ENCODE assay signal across 10 mouse cellular contexts in the genomic region with DNA sequence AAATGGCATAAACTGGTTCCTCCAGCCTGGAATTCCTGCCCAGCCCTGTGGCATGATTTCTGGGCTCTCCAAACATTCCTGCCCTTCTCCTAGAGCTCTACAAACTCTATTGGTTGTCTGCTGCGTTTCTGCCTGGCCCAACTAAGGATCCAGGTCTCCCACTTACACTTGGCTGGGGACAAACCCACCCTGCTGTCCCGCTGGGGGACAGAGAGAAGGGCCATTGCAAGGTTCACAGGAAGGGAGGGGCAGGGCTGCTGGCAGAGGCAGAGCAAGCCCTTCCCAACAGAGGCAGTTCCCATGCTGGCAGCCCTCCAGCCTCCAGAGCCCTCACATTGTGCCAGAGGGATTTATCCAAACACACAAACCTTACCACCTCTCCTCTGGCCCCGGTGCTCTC. TPM values are rescaled to one million over a fixed set of nuclear protein-coding genes. Genes with fewer than 3 reads are reported as not detected.
DNase-seq lines count a peak whose midpoint lies in the region; ATAC-seq and TF ChIP-seq lines count a peak whose summit lies in the region.
"Had no signal": no experiment of that assay in that cellular context is flagged by ENCODE, and none has a peak within 500 bp of the region (broad histone marks: within the 10 kb centered on the region; RNA-seq: fewer than 3 reads in every experiment).

No protein-coding gene starts in this region.

- H3K4me3 ChIP-seq in heart, adult 2 months, result no peak overlapping the region; the same call in 1 of the 2 replicates
- H3K4me3 ChIP-seq in heart, embryonic 11.5 days (ENCODE audit: low read depth, low read length), result no peak overlapping the region
- 0 out of 2 replicates have a peak overlapping the region, but pooled peaks have one; percentile 4 for H3K4me3 ChIP-seq in E14TG2a.4 (replicated peaks; ENCODE audit: low read length)
- H3K4me3 ChIP-seq: embryonic facial prominence, embryonic 12.5 days had no signal

- H3K27ac ChIP-seq in heart, adult 2 months, result peak overlapping the region; percentile 78
- no peak overlapping the region for H3K27ac ChIP-seq in heart, embryonic 11.5 days (ENCODE audit: low read depth, low read length)
- H3K27ac ChIP-seq: embryonic facial prominence, embryonic 12.5 days; macrophage had no signal

- H3K27me3 ChIP-seq in heart, adult 2 months (ENCODE audit: control insufficient read depth, insufficient read depth, low read length), result no peaks in the 10 kb centered on the region
- peaks cover 44% of the 10 kb centered on the region for H3K27me3 ChIP-seq in heart, embryonic 11.5 days (ENCODE audit: control insufficient read depth, insufficient read depth, low read length)
- peaks cover 70% of the 10 kb centered on the region for H3K27me3 ChIP-seq in E14TG2a.4 (ENCODE audit: insufficient read depth, low read length)

- no peak for TF ChIP-seq EP300 in heart, adult 2 months (IDR thresholded peaks at IDR 0.05; ENCODE audit: insufficient read depth, low read depth, low read length)

- peak; percentile 77 to 83 for DNase-seq in heart, adult 2 months
- peak; percentile 84 for DNase-seq in cerebellum, adult 9-10 months
- DNase-seq in heart, postnatal 36 days, result peak; percentile 71 to 72
- DNase-seq in lung, postnatal 4 days, result peak; percentile 85 to 93
- DNase-seq in thymus, postnatal 10 days (ENCODE audit: low spot score in 2 of 2), result no peak

- intact Hi-C loops in heart, adult 2 months (cut with DNase I), result no loop called here
- intact Hi-C loops in heart, postnatal 36 days (cut with DNase I), result loop anchor here (5.0 kb wide), 2 partner anchors 65 to 80 kb away; no protein-coding TSS in a partner anchor

- no peak overlapping the region for H3K4me2 ChIP-seq in heart, embryonic 11.5 days
- H3K4me2 ChIP-seq: embryonic facial prominence, embryonic 12.5 days had no signal

- peaks cover 29% of the 10 kb centered on the region for H3K4me1 ChIP-seq in heart, adult 2 months (ENCODE audit: control insufficient read depth, insufficient read depth, low read length)
- peaks cover 28% of the 10 kb centered on the region for H3K4me1 ChIP-seq in heart, embryonic 11.5 days (ENCODE audit: control insufficient read depth, insufficient read depth, low read length)
- peaks cover 68% of the 10 kb centered on the region for H3K4me1 ChIP-seq in E14TG2a.4 (replicated peaks; ENCODE audit: low read depth, low read length)

- H3K79me2 ChIP-seq in heart, adult 2 months (replicated peaks; ENCODE audit: control insufficient read depth, insufficient read depth, low read length), result no peaks in the 10 kb centered on the region

- no peaks in the 10 kb centered on the region for H3K9me3 ChIP-seq in heart, embryonic 11.5 days (replicated peaks; ENCODE audit: control insufficient read depth, low read length)
- no peaks in the 10 kb centered on the region for H3K9me3 ChIP-seq in E14TG2a.4 (ENCODE audit: low read length)
- H3K9me3 ChIP-seq: embryonic facial prominence, embryonic 12.5 days had no signal

- no peak for TF ChIP-seq POLR2A in heart, adult 2 months (IDR thresholded peaks at IDR 0.05; ENCODE audit: insufficient read depth, low read depth, low read length)

- H3K36me3 ChIP-seq in heart, adult 2 months (ENCODE audit: control insufficient read depth, insufficient read depth, low read length), result no peaks in the 10 kb centered on the region
- H3K36me3 ChIP-seq in heart, embryonic 11.5 days (ENCODE audit: control insufficient read depth, insufficient read depth, low read length), result no peaks in the 10 kb centered on the region
- H3K36me3 ChIP-seq in E14TG2a.4 (ENCODE audit: insufficient read depth, low read length), result no peaks in the 10 kb centered on the region
- H3K36me3 ChIP-seq: embryonic facial prominence, embryonic 12.5 days had no signal

- no peak for ATAC-seq in heart, embryonic 11.5 days (replicated peaks; ENCODE audit: insufficient number of reproducible peaks, low FRiP score, low TSS enrichment)
- no peak for ATAC-seq in megakaryocyte, adult 5-6 weeks (ENCODE audit: poor library complexity, severe bottlenecking)

- H3K9ac ChIP-seq in heart, adult 2 months (ENCODE audit: low read depth, low read length), result no peak overlapping the region
- no peak overlapping the region for H3K9ac ChIP-seq in heart, embryonic 11.5 days (ENCODE audit: low read depth, low read length)
- H3K9ac ChIP-seq: embryonic facial prominence, embryonic 12.5 days had no signal

- WGBS in heart, adult 2 months, result 9% methylated on average over 3 of the region's 3 CpGs
- WGBS in heart, embryonic 11.5 days (ENCODE audit: insufficient replicate concordance), result 26% methylated on average over 3 of the region's 3 CpGs

- no peak for TF ChIP-seq CTCF in heart, adult 2 months (IDR thresholded peaks at IDR 0.05)
- no peak for TF ChIP-seq CTCF in E14TG2a.4 (conservative IDR thresholded peaks at IDR 0.05; ENCODE audit: low read length)

RNA-seq across cellular contexts. Expression of a gene that starts 3.3 kb away (rescaled TPM):
- total RNA-seq in heart, adult 2 months (2021), result 1 to 10 TPM; 1.2 to 2.0 TPM
- polyA plus RNA-seq in heart, adult 2 months (2012; rRNA removed), result 5.1 TPM in 2 replicates
- 0.07 and 0.14 TPM in 2 replicates for polyA plus RNA-seq in heart, embryonic 11.5 days (2014; fragmentation: Nextera tagmentation; extraction: Ambion mirVana)
- total RNA-seq in heart, postnatal 36 days (2021), result 1 to 10 TPM; 1.5 to 1.8 TPM
- not detected in 2 replicates for total RNA-seq in megakaryocyte, adult 5-6 weeks (2015)
- total RNA-seq in megakaryocyte, adult 5-6 weeks (2017), result 0.07 TPM in 1 of 2 replicates, not detected in the other
- polyA plus RNA-seq: macrophage had no signal

Comparison
In these comparisons a context has a peak if more than half of its experiments do, and no peak if none do; other contexts are left out.
1. DNase-seq: peak in heart, adult 2 months (2 of 2), cerebellum, adult 9-10 months (single experiment), heart, postnatal 36 days (2 of 2) and lung, postnatal 4 days (2 of 2); none in thymus, postnatal 10 days (0 of 2).